Mouse (Mus musculus): ENCODE results near the gene Apoc2. TPM values are rescaled to one million over a fixed set of nuclear protein-coding genes. Genes with fewer than 3 reads are reported as not detected.
A peak's percentile ranks its signal among the peaks of the same experiment; 100 is the strongest.

Gene Apoc2
- polyA plus RNA-seq, 1 experiment from 2014 or later: 0.57 TPM

GRCm38 (mm10) chr7:19675824-19676223, 1.9 kb downstream of the Apoc2 start:
- 76% methylated on average over 10 of the region's 10 CpGs for WGBS
- H3K9me3 ChIP-seq (ENCODE audit: control insufficient read depth, low read length): no peaks in the 10 kb centered on the region
- no peak overlapping the region for H3K27ac ChIP-seq (replicated peaks in 1 of 2; ENCODE audit: control insufficient read depth in 1 of 2, insufficient read depth in 1 of 2, low read depth in 2 of 2, low read length in 2 of 2)
- no peaks in the 10 kb centered on the region for H3K27me3 ChIP-seq (ENCODE audit: control insufficient read depth, insufficient read depth, low read length)
- ATAC-seq (ENCODE audit: insufficient number of reproducible peaks, insufficient read depth, low FRiP score, low read depth): no peak
- no peaks in the 10 kb centered on the region; a peak in 1 of 4 replicates for H3K4me1 ChIP-seq (ENCODE audit: control insufficient read depth in 2 of 2, insufficient read depth in 2 of 2, low read length in 2 of 2)
- no peaks in the 10 kb centered on the region for H3K36me3 ChIP-seq (ENCODE audit: control insufficient read depth, insufficient read depth, low read length)
- no peak overlapping the region for H3K9ac ChIP-seq (ENCODE audit: low read length)
- no peak overlapping the region for H3K4me2 ChIP-seq (ENCODE audit: low read length)
- no peak overlapping the region for H3K4me3 ChIP-seq (ENCODE audit: control insufficient read depth in 1 of 2, insufficient read depth in 1 of 2, low read depth in 1 of 2, low read length in 2 of 2)

GRCm38 (mm10) chr7:19673083-19673699, 4.5 kb downstream of the Apoc2 start:
- no peak overlapping the region for H3K4me3 ChIP-seq (ENCODE audit: control insufficient read depth in 1 of 2, insufficient read depth in 1 of 2, low read depth in 1 of 2, low read length in 2 of 2)
- no peaks in the 10 kb centered on the region for H3K36me3 ChIP-seq (ENCODE audit: control insufficient read depth, insufficient read depth, low read length)
- no peak overlapping the region for H3K4me2 ChIP-seq (ENCODE audit: low read length)
- 52% methylated on average over 14 of the region's 14 CpGs for WGBS
- no peaks in the 10 kb centered on the region for H3K9me3 ChIP-seq (ENCODE audit: control insufficient read depth, low read length)
- no peak for ATAC-seq (ENCODE audit: insufficient number of reproducible peaks, insufficient read depth, low FRiP score, low read depth)
- H3K9ac ChIP-seq (ENCODE audit: low read length): no peak overlapping the region
- no peak overlapping the region for H3K27ac ChIP-seq (replicated peaks in 1 of 2; ENCODE audit: control insufficient read depth in 1 of 2, insufficient read depth in 1 of 2, low read depth in 2 of 2, low read length in 2 of 2)
- H3K4me1 ChIP-seq (ENCODE audit: control insufficient read depth in 2 of 2, insufficient read depth in 2 of 2, low read length in 2 of 2): peaks cover 4% of the 10 kb centered on the region in 2 experiments; a peak in 3 of 4 replicates
- no peaks in the 10 kb centered on the region for H3K27me3 ChIP-seq (ENCODE audit: control insufficient read depth, insufficient read depth, low read length)

GRCm38 (mm10) chr7:19671511-19671910, 6.2 kb downstream of the Apoc2 start:
- no peak overlapping the region for H3K9ac ChIP-seq (ENCODE audit: low read length)
- H3K27ac ChIP-seq (replicated peaks in 1 of 2; ENCODE audit: control insufficient read depth in 1 of 2, insufficient read depth in 1 of 2, low read depth in 2 of 2, low read length in 2 of 2): no peak overlapping the region
- H3K27me3 ChIP-seq (ENCODE audit: control insufficient read depth, insufficient read depth, low read length): no peaks in the 10 kb centered on the region
- no peak overlapping the region for H3K4me3 ChIP-seq (ENCODE audit: control insufficient read depth in 1 of 2, insufficient read depth in 1 of 2, low read depth in 1 of 2, low read length in 2 of 2)
- H3K36me3 ChIP-seq (ENCODE audit: control insufficient read depth, insufficient read depth, low read length): no peaks in the 10 kb centered on the region
- 62% methylated on average over 10 of the region's 10 CpGs for WGBS
- peaks cover 4% of the 10 kb centered on the region in 2 experiments; a peak in 3 of 4 replicates for H3K4me1 ChIP-seq (ENCODE audit: control insufficient read depth in 2 of 2, insufficient read depth in 2 of 2, low read length in 2 of 2)
- ATAC-seq (ENCODE audit: insufficient number of reproducible peaks, insufficient read depth, low FRiP score, low read depth): no peak
- no peaks in the 10 kb centered on the region for H3K9me3 ChIP-seq (ENCODE audit: control insufficient read depth, low read length)
- no peak overlapping the region for H3K4me2 ChIP-seq (ENCODE audit: low read length)

GRCm38 (mm10) chr7:19668947-19669721, 8.6 kb downstream of the Apoc2 start:
- H3K27ac ChIP-seq (replicated peaks in 1 of 2; ENCODE audit: control insufficient read depth in 1 of 2, insufficient read depth in 1 of 2, low read depth in 2 of 2, low read length in 2 of 2): peak overlapping the region in 1 of 2 experiments; percentile 58; a peak in 2 of 4 replicates
- peaks cover 4 to 9% of the 10 kb centered on the region in 2 experiments for H3K4me1 ChIP-seq (ENCODE audit: control insufficient read depth in 2 of 2, insufficient read depth in 2 of 2, low read length in 2 of 2)
- WGBS: 4% methylated on average over 10 of the region's 10 CpGs
- no peaks in the 10 kb centered on the region for H3K36me3 ChIP-seq (ENCODE audit: control insufficient read depth, insufficient read depth, low read length)
- no peaks in the 10 kb centered on the region for H3K27me3 ChIP-seq (ENCODE audit: control insufficient read depth, insufficient read depth, low read length)
- no peaks in the 10 kb centered on the region for H3K9me3 ChIP-seq (ENCODE audit: control insufficient read depth, low read length)
- H3K9ac ChIP-seq (ENCODE audit: low read length): peak overlapping the region; percentile 53
- H3K4me2 ChIP-seq (ENCODE audit: low read length): peak overlapping the region; percentile 39
- ATAC-seq (ENCODE audit: insufficient number of reproducible peaks, insufficient read depth, low FRiP score, low read depth): peak; percentile 72
- H3K4me3 ChIP-seq (ENCODE audit: control insufficient read depth in 1 of 2, insufficient read depth in 1 of 2, low read depth in 1 of 2, low read length in 2 of 2): no peak overlapping the region

GRCm38 (mm10) chr7:19667434-19667833, 10.3 kb downstream of the Apoc2 start:
- peaks cover 15 to 25% of the 10 kb centered on the region in 2 experiments for H3K4me1 ChIP-seq (ENCODE audit: control insufficient read depth in 2 of 2, insufficient read depth in 2 of 2, low read length in 2 of 2)
- H3K9me3 ChIP-seq (ENCODE audit: control insufficient read depth, low read length): no peaks in the 10 kb centered on the region
- H3K9ac ChIP-seq (ENCODE audit: low read length): no peak overlapping the region
- H3K27me3 ChIP-seq (ENCODE audit: control insufficient read depth, insufficient read depth, low read length): no peaks in the 10 kb centered on the region
- H3K36me3 ChIP-seq (ENCODE audit: control insufficient read depth, insufficient read depth, low read length): peaks cover 4% of the 10 kb centered on the region; the same call in 1 of the 2 replicates
- ATAC-seq (ENCODE audit: insufficient number of reproducible peaks, insufficient read depth, low FRiP score, low read depth): no peak
- no peak overlapping the region for H3K27ac ChIP-seq (replicated peaks in 1 of 2; ENCODE audit: control insufficient read depth in 1 of 2, insufficient read depth in 1 of 2, low read depth in 2 of 2, low read length in 2 of 2)
- no peak overlapping the region for H3K4me2 ChIP-seq (ENCODE audit: low read length)
- no peak overlapping the region for H3K4me3 ChIP-seq (ENCODE audit: control insufficient read depth in 1 of 2, insufficient read depth in 1 of 2, low read depth in 1 of 2, low read length in 2 of 2)
- WGBS: 83% methylated on average over 2 of the region's 2 CpGs

GRCm38 (mm10) chr7:19666750-19667149, 11.0 kb downstream of the Apoc2 start:
- peaks cover 15 to 32% of the 10 kb centered on the region in 2 experiments for H3K4me1 ChIP-seq (ENCODE audit: control insufficient read depth in 2 of 2, insufficient read depth in 2 of 2, low read length in 2 of 2)
- H3K9ac ChIP-seq (ENCODE audit: low read length): no peak overlapping the region
- no peaks in the 10 kb centered on the region for H3K27me3 ChIP-seq (ENCODE audit: control insufficient read depth, insufficient read depth, low read length)
- H3K4me2 ChIP-seq (ENCODE audit: low read length): no peak overlapping the region
- WGBS: 55% methylated on average over 3 of the region's 3 CpGs
- no peaks in the 10 kb centered on the region for H3K9me3 ChIP-seq (ENCODE audit: control insufficient read depth, low read length)
- no peak overlapping the region for H3K4me3 ChIP-seq (ENCODE audit: control insufficient read depth in 1 of 2, insufficient read depth in 1 of 2, low read depth in 1 of 2, low read length in 2 of 2)
- ATAC-seq (ENCODE audit: insufficient number of reproducible peaks, insufficient read depth, low FRiP score, low read depth): no peak
- H3K27ac ChIP-seq (replicated peaks in 1 of 2; ENCODE audit: control insufficient read depth in 1 of 2, insufficient read depth in 1 of 2, low read depth in 2 of 2, low read length in 2 of 2): no peak overlapping the region
- H3K36me3 ChIP-seq (ENCODE audit: control insufficient read depth, insufficient read depth, low read length): peaks cover 10% of the 10 kb centered on the region

GRCm38 (mm10) chr7:19664955-19665841, 12.5 kb downstream of the Apoc2 start, which contains the start of gene Clptm1:
TSS of gene Clptm1 (minus strand) at chr7:19665033.
- H3K27ac ChIP-seq (replicated peaks in 1 of 2; ENCODE audit: control insufficient read depth in 1 of 2, insufficient read depth in 1 of 2, low read depth in 2 of 2, low read length in 2 of 2): peak within 1 kb of the TSS; percentile 89 to 93
- ATAC-seq (ENCODE audit: insufficient number of reproducible peaks, insufficient read depth, low FRiP score, low read depth): peak; percentile 78
- 1% methylated on average over 60 of the region's 63 CpGs for WGBS

More at GRCm38 (mm10) chr7:19664955-19665841, 12.5 kb downstream of the Apoc2 start, which contains the start of gene Clptm1:
- peak within 1 kb of the TSS; percentile 100 for H3K9ac ChIP-seq (ENCODE audit: low read length)
- peak within 1 kb of the TSS; percentile 75 to 100 for H3K4me3 ChIP-seq (ENCODE audit: control insufficient read depth in 1 of 2, insufficient read depth in 1 of 2, low read depth in 1 of 2, low read length in 2 of 2)
- H3K36me3 ChIP-seq (ENCODE audit: control insufficient read depth, insufficient read depth, low read length): peaks cover 15% of the 10 kb centered on the region
- H3K9me3 ChIP-seq (ENCODE audit: control insufficient read depth, low read length): no peaks in the 10 kb centered on the region
- peak within 1 kb of the TSS; percentile 91 for H3K4me2 ChIP-seq (ENCODE audit: low read length)
- H3K27me3 ChIP-seq (ENCODE audit: control insufficient read depth, insufficient read depth, low read length): no peaks in the 10 kb centered on the region
- H3K4me1 ChIP-seq (ENCODE audit: control insufficient read depth in 2 of 2, insufficient read depth in 2 of 2, low read length in 2 of 2): peaks cover 15 to 32% of the 10 kb centered on the region in 2 experiments
